Mouse (Mus musculus) forebrain, embryonic 14.5 days (tissue): ENCODE data around the gene Sec22a. TPM values are rescaled to one million over a fixed set of nuclear protein-coding genes. Genes with fewer than 3 reads are reported as not detected.

ENCODE experiments used
- ATAC-seq: fragments of 200-750 bp; cut with Nextera tagmentation; 2 replicates; pipeline ENCODE4 v1.8.0; 2017; ENCODE audit warnings: mild to moderate bottlenecking, moderate library complexity
- DNase-seq: peaks from one replicate; pipeline ENCODE4 v3.0.0-alpha.2; 2015; ENCODE audit warnings: low spot score
- H3K27ac ChIP-seq: fragments of 300-500 bp; sonication (generic); 2 replicates; pipeline ENCODE4 v1.5.1; 2014; ENCODE audit warnings: low read depth, mild to moderate bottlenecking, control low read depth, low read length, moderate library complexity
- H3K27me3 ChIP-seq: fragments of 300-500 bp; sonication (generic); replicated peaks from 2 replicates; pipeline ENCODE4 v1.6.1; 2014; ENCODE audit warnings: low read length, control low read depth, mixed read lengths; ENCODE audit not compliant: control insufficient read depth, insufficient read depth
- H3K36me3 ChIP-seq: fragments of 300-500 bp; sonication (generic); 2 replicates; pipeline ENCODE4 v1.6.1; 2014; ENCODE audit warnings: low read length, control low read depth; ENCODE audit not compliant: control insufficient read depth, insufficient read depth
- H3K4me1 ChIP-seq: fragments of 300-500 bp; sonication (generic); 2 replicates; pipeline ENCODE4 v1.6.1; 2014; ENCODE audit warnings: antibody characterized with exemption, low read length, control low read depth; ENCODE audit not compliant: control insufficient read depth, insufficient read depth
- H3K4me2 ChIP-seq: fragments of 300-500 bp; sonication (generic); 2 replicates; pipeline ENCODE4 v1.6.1; 2014; ENCODE audit warnings: mild to moderate bottlenecking, control low read depth, low read length
- H3K4me3 ChIP-seq: fragments of 300-500 bp; sonication (generic); 2 replicates; pipeline ENCODE4 v1.5.1; 2014; ENCODE audit warnings: low read depth, low read length, control low read depth
- H3K9ac ChIP-seq: fragments of 300-500 bp; sonication (generic); 2 replicates; pipeline ENCODE4 v1.6.1; 2014; ENCODE audit warnings: mild to moderate bottlenecking, low read length, control low read depth, moderate library complexity
- H3K9me3 ChIP-seq: fragments of 300-500 bp; sonication (generic); replicated peaks from 2 replicates; pipeline ENCODE4 v1.6.1; 2016; ENCODE audit warnings: low read length, control low read depth, mixed read lengths; ENCODE audit not compliant: control insufficient read depth
- WGBS: fragments of 180-500 bp; shearing (Covaris S2); extraction: QIAGEN DNeasy Blood & Tissue Kit; methylation state at CpG from one replicate; pipeline ENCODE4 v1.1.7; 2014; 5-methylcytosine and 5-hydroxymethylcytosine counted together
- polyA plus RNA-seq: library from polyadenylated mRNA; unstranded; fragments of >200 nt; fragmentation: Nextera tagmentation; extraction: Ambion mirVana; gene quantifications from 2 replicates; pipeline ENCODE4 v1.2.1, GENCODE M21; 2014

The Sec22a gene
- polyA plus RNA-seq, 1 experiment from 2014 or later = 47.7 TPM

GRCm38 (mm10) chr16:35318397-35318796 is 45.3 kb downstream of the Sec22a start:
- Histone ChIP-seq H3K4me3 (no peak overlapping the region), H3K27me3 (no peaks in the 10 kb centered on the region), H3K4me1 (no peaks in the 10 kb centered on the region), H3K9ac (no peak overlapping the region), H3K27ac (no peak overlapping the region), H3K36me3 (peaks cover 7% of the 10 kb centered on the region), H3K4me2 (no peak overlapping the region), H3K9me3 (no peaks in the 10 kb centered on the region)
- 82% methylated on average over 6 of the region's 6 CpGs for WGBS
- DNase-seq (no peak), ATAC-seq (no peak)

GRCm38 (mm10) chr16:35317460-35317859 is 46.3 kb downstream of the Sec22a start:
- H3K4me1 ChIP-seq = no peaks in the 10 kb centered on the region
- 81% methylated on average over 5 of the region's 5 CpGs for WGBS
- no peak overlapping the region for H3K4me3 ChIP-seq
- no peaks in the 10 kb centered on the region for H3K27me3 ChIP-seq
- no peak overlapping the region for H3K4me2 ChIP-seq
- DNase-seq (no peak), ATAC-seq (no peak)
- peaks cover 11% of the 10 kb centered on the region for H3K36me3 ChIP-seq
- H3K9me3 ChIP-seq = no peaks in the 10 kb centered on the region
- H3K27ac ChIP-seq = no peak overlapping the region
- no peak overlapping the region for H3K9ac ChIP-seq

- Histone ChIP-seq H3K9me3 (no peaks in the 10 kb centered on the region), H3K27ac (no peak overlapping the region), H3K4me1 (no peaks in the 10 kb centered on the region; the same call in 1 of the 2 replicates), H3K27me3 (no peaks in the 10 kb centered on the region), H3K9ac (no peak overlapping the region), H3K4me2 (no peak overlapping the region), H3K4me3 (no peak overlapping the region), H3K36me3 (peaks cover 11% of the 10 kb centered on the region)
- DNase-seq = no peak
- ATAC-seq = no peak
These were observed 46.9 kb downstream of the Sec22a start for GRCm38 (mm10) chr16:35316856-35317264.

GRCm38 (mm10) chr16:35315496-35315895 is 48.2 kb downstream of the Sec22a start:
- no peaks in the 10 kb centered on the region for H3K9me3 ChIP-seq
- 56% methylated on average over 3 of the region's 3 CpGs for WGBS

GRCm38 (mm10) chr16:35311586-35311985 is 52.1 kb downstream of the Sec22a start:
- no peaks in the 10 kb centered on the region for H3K27me3 ChIP-seq
- no peaks in the 10 kb centered on the region for H3K9me3 ChIP-seq
- H3K27ac ChIP-seq = no peak overlapping the region
- DNase-seq (peak; percentile 32), ATAC-seq (peak; percentile 62; the same call in 1 of the 2 replicates)
- WGBS = 44% methylated on average over 8 of the region's 8 CpGs
- peaks cover 4% of the 10 kb centered on the region; the same call in 1 of the 2 replicates for H3K4me1 ChIP-seq
- no peak overlapping the region for H3K9ac ChIP-seq
- no peak overlapping the region for H3K4me2 ChIP-seq
- no peak overlapping the region for H3K4me3 ChIP-seq
- H3K36me3 ChIP-seq = peaks cover 11% of the 10 kb centered on the region

More at GRCm38 (mm10) chr16:35315496-35315895, 48.2 kb downstream of the Sec22a start:
- Histone ChIP-seq H3K9ac (no peak overlapping the region), H3K4me1 (peaks cover 4% of the 10 kb centered on the region; the same call in 1 of the 2 replicates), H3K36me3 (peaks cover 11% of the 10 kb centered on the region), H3K4me3 (no peak overlapping the region), H3K27ac (no peak overlapping the region), H3K4me2 (no peak overlapping the region), H3K27me3 (no peaks in the 10 kb centered on the region)
- DNase-seq = peak; percentile 10
- ATAC-seq = no peak

GRCm38 (mm10) chr16:35310551-35311110 is 53.1 kb downstream of the Sec22a start:
- ATAC-seq = no peak
- no peak for DNase-seq
- H3K27me3 ChIP-seq = no peaks in the 10 kb centered on the region

GRCm38 (mm10) chr16:35309634-35310033 is 54.1 kb downstream of the Sec22a start:
- no peaks in the 10 kb centered on the region for H3K27me3 ChIP-seq
- no peak for ATAC-seq
- peaks cover 11% of the 10 kb centered on the region for H3K36me3 ChIP-seq
- no peak overlapping the region for H3K4me3 ChIP-seq
- peaks cover 4% of the 10 kb centered on the region; the same call in 1 of the 2 replicates for H3K4me1 ChIP-seq
- H3K27ac ChIP-seq = no peak overlapping the region
- no peaks in the 10 kb centered on the region for H3K9me3 ChIP-seq
- WGBS = 81% methylated on average over 4 of the region's 4 CpGs
- no peak for DNase-seq
- no peak overlapping the region for H3K4me2 ChIP-seq
- H3K9ac ChIP-seq = no peak overlapping the region

More at GRCm38 (mm10) chr16:35310551-35311110, 53.1 kb downstream of the Sec22a start:
- peaks cover 11% of the 10 kb centered on the region for H3K36me3 ChIP-seq
- H3K4me2 ChIP-seq = no peak overlapping the region
- WGBS = 76% methylated on average over 2 of the region's 2 CpGs
- peaks cover 4% of the 10 kb centered on the region; the same call in 1 of the 2 replicates for H3K4me1 ChIP-seq
- H3K4me3 ChIP-seq = no peak overlapping the region
- no peak overlapping the region for H3K9ac ChIP-seq
- no peak overlapping the region for H3K27ac ChIP-seq
- H3K9me3 ChIP-seq = no peaks in the 10 kb centered on the region

GRCm38 (mm10) chr16:35308486-35309143 is 55.1 kb downstream of the Sec22a start:
- no peak overlapping the region for H3K27ac ChIP-seq
- ATAC-seq (no peak), DNase-seq (no peak)
- H3K9me3 ChIP-seq = no peaks in the 10 kb centered on the region
- no peak overlapping the region for H3K4me3 ChIP-seq
- H3K4me2 ChIP-seq = no peak overlapping the region
- WGBS = 94% methylated on average over 6 of the region's 6 CpGs
- H3K36me3 ChIP-seq = peaks cover 9% of the 10 kb centered on the region
- no peaks in the 10 kb centered on the region for H3K27me3 ChIP-seq
- H3K9ac ChIP-seq = no peak overlapping the region
- H3K4me1 ChIP-seq = peaks cover 4% of the 10 kb centered on the region; the same call in 1 of the 2 replicates

- no peak overlapping the region for H3K4me3 ChIP-seq
- H3K9ac ChIP-seq = no peak overlapping the region
- no peaks in the 10 kb centered on the region for H3K27me3 ChIP-seq
- H3K27ac ChIP-seq = no peak overlapping the region
- ATAC-seq (no peak), DNase-seq (no peak)
- H3K4me1 ChIP-seq = peaks cover 4% of the 10 kb centered on the region; the same call in 1 of the 2 replicates
- H3K36me3 ChIP-seq = peaks cover 9% of the 10 kb centered on the region; the same call in 1 of the 2 replicates
- WGBS = 81% methylated on average over 6 of the region's 6 CpGs
- H3K4me2 ChIP-seq = no peak overlapping the region
- H3K9me3 ChIP-seq = no peaks in the 10 kb centered on the region
These were observed 55.7 kb downstream of the Sec22a start for GRCm38 (mm10) chr16:35308016-35308415.
